Mouse (Mus musculus): ENCODE results near the gene Pxt1.

- TF ChIP-seq CTCF (IDR thresholded peaks at IDR 0.05; ENCODE audit: low read depth): no peak
- TF ChIP-seq EP300 (optimal IDR thresholded peaks at IDR 0.05): no peak
Measured at GRCm38 (mm10) chr17:28961596-28961995, 18.0 kb upstream of the Pxt1 start.
